26 mouse cellular contexts compared by ENCODE assay signal in the genomic region with DNA sequence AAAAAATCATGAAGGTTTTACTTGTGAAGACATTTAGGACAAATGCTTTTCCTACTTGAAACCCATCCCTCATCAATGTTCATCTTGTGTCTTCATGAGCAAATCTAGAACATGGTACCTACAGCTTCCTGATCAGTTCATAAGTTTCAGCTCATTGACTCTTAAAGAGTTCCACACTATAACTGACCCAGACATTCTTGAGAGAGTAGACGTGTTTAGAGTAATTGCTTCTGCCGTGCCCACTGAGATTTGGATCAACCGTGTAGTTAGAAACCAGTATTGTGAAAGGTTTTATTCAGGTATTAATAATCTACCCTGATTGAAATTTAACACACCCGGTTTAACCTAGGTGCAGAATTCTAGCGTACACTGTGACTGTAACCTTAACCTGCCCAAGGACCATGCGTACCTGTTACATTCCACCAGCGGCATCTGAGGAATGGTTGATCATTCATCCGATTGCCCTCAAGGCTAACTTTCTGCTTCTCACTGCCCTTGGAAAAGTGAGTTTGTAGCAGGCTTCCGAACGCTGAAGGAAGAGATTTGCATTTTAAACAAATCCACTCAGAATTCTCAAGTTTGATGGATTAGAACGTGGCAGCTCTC. TPM values are rescaled to one million over a fixed set of nuclear protein-coding genes. Genes with fewer than 3 reads are reported as not detected.
DNase-seq lines count a peak whose midpoint lies in the region; ATAC-seq lines count a peak whose summit lies in the region.
"Had no signal": no experiment of that assay in that cellular context is flagged by ENCODE, and none has a peak within 500 bp of the region (broad histone marks: within the 10 kb centered on the region; RNA-seq: fewer than 3 reads in every experiment).

No protein-coding gene starts in this region.

- peaks cover 16% of the 10 kb centered on the region for H3K36me3 ChIP-seq in kidney, embryonic 15.5 days
- H3K36me3 ChIP-seq in forebrain, embryonic 10.5 days (replicated peaks) = peaks cover 21% of the 10 kb centered on the region
- H3K36me3 ChIP-seq: liver, embryonic 12.5 days; midbrain, embryonic 15.5 days; stomach, embryonic 15.5 days had no signal

- no peak overlapping the region for H3K4me2 ChIP-seq in kidney, embryonic 15.5 days
- H3K4me2 ChIP-seq: embryonic facial prominence, embryonic 15.5 days; forebrain, embryonic 13.5 days; hindbrain, embryonic 15.5 days; limb, embryonic 13.5 days; midbrain, embryonic 15.5 days; neural tube, embryonic 15.5 days; stomach, embryonic 15.5 days had no signal

- peaks cover 20% of the 10 kb centered on the region for H3K4me1 ChIP-seq in kidney, embryonic 15.5 days
- peaks cover 6% of the 10 kb centered on the region; the same call in 1 of the 2 replicates for H3K4me1 ChIP-seq in forebrain, embryonic 10.5 days
- H3K4me1 ChIP-seq: embryonic facial prominence, embryonic 10.5 days; embryonic facial prominence, embryonic 15.5 days; hindbrain, embryonic 15.5 days; midbrain, embryonic 15.5 days; neural tube, embryonic 15.5 days; stomach, embryonic 15.5 days had no signal

- WGBS in kidney, embryonic 15.5 days = 65% methylated on average over 11 of the region's 11 CpGs
- WGBS in forebrain, embryonic 10.5 days = 89% methylated on average over 11 of the region's 11 CpGs

- DNase-seq in ZHBTc4 (ENCODE audit: low read depth, low spot score) = peak; percentile 17
- DNase-seq in kidney, adult 18-20 months = peak; percentile 71
- peak; percentile 72 to 88 for DNase-seq in kidney, postnatal 25 days
- DNase-seq in forebrain, embryonic 10.5 days (ENCODE audit: extremely low spot score, low spot score) = no peak
- DNase-seq in cerebellum, postnatal 4 days (ENCODE audit: low spot score in 2 of 2) = no peak
- no peak for DNase-seq in ovary, adult 18-20 months (ENCODE audit: low spot score)
- DNase-seq: adrenal gland, postnatal 36 days; cerebellum, adult 2 months; cerebellum, postnatal 14 days; gastrocnemius, postnatal 10 days; liver, postnatal 0 days; right cerebral cortex, postnatal 25 days had no signal

- H3K4me3 ChIP-seq in kidney, embryonic 15.5 days (replicated peaks) = no peak overlapping the region
- H3K4me3 ChIP-seq in forebrain, embryonic 10.5 days = no peak overlapping the region
- H3K4me3 ChIP-seq: embryonic facial prominence, embryonic 10.5 days; embryonic facial prominence, embryonic 15.5 days; forebrain, embryonic 13.5 days; hindbrain, embryonic 15.5 days; left cerebral cortex, adult 2 months; limb, embryonic 13.5 days; liver, embryonic 12.5 days; midbrain, embryonic 15.5 days; neural tube, embryonic 15.5 days; stomach, embryonic 15.5 days had no signal

- H3K9ac ChIP-seq in kidney, embryonic 15.5 days = no peak overlapping the region
- H3K9ac ChIP-seq: embryonic facial prominence, embryonic 15.5 days; forebrain, embryonic 13.5 days; hindbrain, embryonic 15.5 days; limb, embryonic 13.5 days; liver, postnatal 0 days; midbrain, embryonic 15.5 days; neural tube, embryonic 15.5 days; stomach, embryonic 15.5 days had no signal

- peak; percentile 85 for ATAC-seq in kidney, embryonic 15.5 days (replicated peaks; ENCODE audit: low FRiP score)
- ATAC-seq: CD4-positive, CD25-positive, alpha-beta regulatory T cell, adult 4 months; forebrain, embryonic 13.5 days; inflammation-experienced regulatory T-cells, adult 6 months; liver, postnatal 0 days had no signal

- no peaks in the 10 kb centered on the region for H3K27me3 ChIP-seq in kidney, embryonic 15.5 days
- H3K27me3 ChIP-seq in forebrain, embryonic 10.5 days (ENCODE audit: poor library complexity, severe bottlenecking) = no peaks in the 10 kb centered on the region
- H3K27me3 ChIP-seq: embryonic facial prominence, embryonic 15.5 days; forebrain, embryonic 13.5 days; hindbrain, embryonic 15.5 days; limb, embryonic 13.5 days; liver, embryonic 12.5 days; midbrain, embryonic 15.5 days; neural tube, embryonic 15.5 days; stomach, embryonic 15.5 days had no signal

- peak overlapping the region; percentile 77 for H3K27ac ChIP-seq in kidney, embryonic 15.5 days
- H3K27ac ChIP-seq in forebrain, embryonic 10.5 days = no peak overlapping the region
- H3K27ac ChIP-seq: embryonic facial prominence, embryonic 10.5 days; forebrain, embryonic 13.5 days; hindbrain, embryonic 15.5 days; left cerebral cortex, adult 2 months; limb, embryonic 13.5 days; liver, embryonic 12.5 days; macrophage; midbrain, embryonic 15.5 days; neural tube, embryonic 15.5 days; stomach, embryonic 15.5 days had no signal

- H3K9me3 ChIP-seq in kidney, embryonic 15.5 days (replicated peaks) = no peaks in the 10 kb centered on the region
- H3K9me3 ChIP-seq in forebrain, embryonic 10.5 days = no peaks in the 10 kb centered on the region
- H3K9me3 ChIP-seq: embryonic facial prominence, embryonic 10.5 days; embryonic facial prominence, embryonic 15.5 days; forebrain, embryonic 13.5 days; hindbrain, embryonic 15.5 days; liver, embryonic 12.5 days; midbrain, embryonic 15.5 days; neural tube, embryonic 15.5 days; stomach, embryonic 15.5 days had no signal

RNA-seq across cellular contexts. Expression of gene Kidins220, which starts 12.3 kb away (rescaled TPM):
- 28.6 and 31.1 TPM in 2 replicates for polyA plus RNA-seq in kidney, embryonic 15.5 days (2015; fragmentation: Nextera tagmentation; extraction: Ambion mirVana)
- 17.2 and 20.0 TPM in 2 replicates for polyA plus RNA-seq in forebrain, embryonic 10.5 days (2016; fragmentation: Nextera tagmentation; extraction: Ambion mirVana)

Comparison
In these comparisons a context has a peak if more than half of its experiments do, and no peak if none do; other contexts are left out.
1. DNase-seq: peak in ZHBTc4 (single experiment), kidney, adult 18-20 months (single experiment) and kidney, postnatal 25 days (2 of 2); none in forebrain, embryonic 10.5 days (single experiment), cerebellum, postnatal 4 days (0 of 2) and ovary, adult 18-20 months (single experiment).